Mouse (Mus musculus) liver, adult 2 months (tissue): ENCODE results near the gene Eif4g3. TPM values are rescaled to one million over a fixed set of nuclear protein-coding genes. Genes with fewer than 3 reads are reported as not detected.
A peak's percentile ranks its signal among the peaks of the same experiment; 100 is the strongest.

Experiments used
- DNase-seq: peaks from one replicate; pipeline ENCODE4 v3.0.0-alpha.2; 2011; ENCODE audit warnings: low read depth, low spot score; ENCODE audit errors: extremely low read depth
- H3K27ac ChIP-seq: fragments of 200-500 bp; replicated peaks from 2 replicates; pipeline ENCODE4 v1.5.1; 2012; ENCODE audit warnings: low read depth, mild to moderate bottlenecking, control low read depth, inconsistent platforms, low read length; ENCODE audit not compliant: insufficient read depth
- H3K27me3 ChIP-seq: fragments of 200-500 bp; 2 replicates; pipeline ENCODE4 v1.6.1; 2012; ENCODE audit warnings: mild to moderate bottlenecking, moderate library complexity, low read length, inconsistent platforms; ENCODE audit not compliant: control insufficient read depth, insufficient read depth
- H3K36me3 ChIP-seq: fragments of 200-500 bp; 2 replicates; pipeline ENCODE4 v1.6.1; 2012; ENCODE audit warnings: low read length, inconsistent platforms; ENCODE audit not compliant: control insufficient read depth, insufficient read depth
- H3K4me1 ChIP-seq: fragments of 200-500 bp; 2 replicates; pipeline ENCODE4 v1.6.1; 2011; ENCODE audit warnings: low read length; ENCODE audit not compliant: control insufficient read depth, insufficient read depth
- H3K4me3 ChIP-seq: fragments of 200-500 bp; 2 replicates; pipeline ENCODE4 v1.5.1; 2011; ENCODE audit warnings: low read depth, mild to moderate bottlenecking, control low read depth, low read length, moderate library complexity; ENCODE audit not compliant: insufficient read depth
- H3K79me2 ChIP-seq: fragments of 200-500 bp; 2 replicates; pipeline ENCODE4 v1.6.1; 2012; ENCODE audit warnings: inconsistent platforms, mild to moderate bottlenecking, low read length, moderate library complexity; ENCODE audit not compliant: control insufficient read depth, insufficient read depth
- H3K9ac ChIP-seq: fragments of 200-500 bp; 2 replicates; pipeline ENCODE4 v1.6.1; 2012; ENCODE audit warnings: low read depth, mild to moderate bottlenecking, control low read depth, inconsistent platforms, low read length
- CTCF ChIP-seq: fragments of 200-500 bp; IDR thresholded peaks from 2 replicates; pipeline ENCODE4 v1.5.1; 2011; ENCODE audit warnings: low read depth, low read length, control low read depth
- POLR2A ChIP-seq: fragments of 200-500 bp; IDR thresholded peaks from 2 replicates; pipeline ENCODE4 v1.6.1; 2011; ENCODE audit warnings: low read length, control low read depth; ENCODE audit not compliant: insufficient read depth; ENCODE audit errors: extremely low read depth
- WGBS: fragments of 180-500 bp; shearing (Covaris S2); methylation state at CpG from one replicate; pipeline ENCODE4 v1.1.7; 2018; 5-methylcytosine and 5-hydroxymethylcytosine counted together
- polyA plus RNA-seq: library from polyadenylated mRNA; depleted of rRNA; stranded (reverse); fragments of >200 nt; gene quantifications from 2 replicates; pipeline ENCODE4 v1.2.3, GENCODE M21; 2012
- total RNA-seq: library from RNA; depleted of rRNA; stranded (reverse); fragments of >200 nt; gene quantifications from 2 replicates; pipeline ENCODE4 v1.2.3, GENCODE M21; 2014

The Eif4g3 gene
- total and polyA plus RNA-seq, 2 experiments, result 9.7 to 17.0 TPM

- Histone ChIP-seq H3K4me1 (no peaks in the 10 kb centered on the region), H3K9ac (no peak overlapping the region), H3K27me3 (no peaks in the 10 kb centered on the region), H3K36me3 (peaks cover 28% of the 10 kb centered on the region), H3K79me2 (no peaks in the 10 kb centered on the region), H3K4me3 (no peak overlapping the region), H3K27ac (no peak overlapping the region)
- DNase-seq, result no peak
- TF ChIP-seq POLR2A (no peak), CTCF (no peak)
- WGBS, result 89% methylated on average over 3 of the region's 3 CpGs
These were observed 109.6 kb downstream of the Eif4g3 start for GRCm38 (mm10) chr4:138102413-138102812.

GRCm38 (mm10) chr4:138104967-138105366 lies 112.1 kb downstream of the Eif4g3 start:
- no peaks in the 10 kb centered on the region for H3K79me2 ChIP-seq
- peaks cover 23% of the 10 kb centered on the region for H3K36me3 ChIP-seq
- H3K4me3 ChIP-seq, result no peak overlapping the region
- WGBS, result 50% methylated on average over 3 of the region's 3 CpGs
- H3K9ac ChIP-seq, result no peak overlapping the region
- H3K27ac ChIP-seq, result no peak overlapping the region
- H3K4me1 ChIP-seq, result no peaks in the 10 kb centered on the region
- no peaks in the 10 kb centered on the region for H3K27me3 ChIP-seq
- TF ChIP-seq CTCF (no peak), POLR2A (no peak)
- DNase-seq, result no peak

GRCm38 (mm10) chr4:138107441-138108409 lies 114.9 kb downstream of the Eif4g3 start:
- Histone ChIP-seq H3K4me3 (no peak overlapping the region), H3K27me3 (no peaks in the 10 kb centered on the region), H3K4me1 (no peaks in the 10 kb centered on the region), H3K36me3 (peaks cover 24% of the 10 kb centered on the region), H3K79me2 (no peaks in the 10 kb centered on the region), H3K27ac (no peak overlapping the region), H3K9ac (no peak overlapping the region)
- peak; percentile 70 for DNase-seq
- WGBS, result 86% methylated on average over 7 of the region's 7 CpGs
- TF ChIP-seq CTCF (peak; percentile 49), POLR2A (no peak)

GRCm38 (mm10) chr4:138108541-138108940 lies 115.7 kb downstream of the Eif4g3 start:
- no peak overlapping the region for H3K4me3 ChIP-seq
- TF ChIP-seq CTCF (no peak), POLR2A (no peak)
- H3K27ac ChIP-seq, result no peak overlapping the region
- H3K79me2 ChIP-seq, result peaks cover under 1% of the 10 kb centered on the region; the same call in 1 of the 2 replicates
- no peaks in the 10 kb centered on the region for H3K4me1 ChIP-seq
- no peaks in the 10 kb centered on the region for H3K27me3 ChIP-seq
- H3K9ac ChIP-seq, result no peak overlapping the region
- WGBS, result 92% methylated on average over 2 of the region's 2 CpGs
- DNase-seq, result no peak
- H3K36me3 ChIP-seq, result peaks cover 20% of the 10 kb centered on the region

GRCm38 (mm10) chr4:138109332-138109731 lies 116.5 kb downstream of the Eif4g3 start:
- H3K27ac ChIP-seq, result no peak overlapping the region
- H3K36me3 ChIP-seq, result peaks cover 25% of the 10 kb centered on the region
- no peaks in the 10 kb centered on the region for H3K27me3 ChIP-seq
- 75% methylated on average over 3 of the region's 3 CpGs for WGBS
- TF ChIP-seq CTCF (no peak), POLR2A (no peak)
- H3K4me1 ChIP-seq, result no peaks in the 10 kb centered on the region
- no peak overlapping the region for H3K4me3 ChIP-seq
- no peak for DNase-seq
- H3K9ac ChIP-seq, result no peak overlapping the region
- peaks cover 2% of the 10 kb centered on the region; the same call in 1 of the 2 replicates for H3K79me2 ChIP-seq

GRCm38 (mm10) chr4:138111858-138112257 lies 119.0 kb downstream of the Eif4g3 start:
- Histone ChIP-seq H3K36me3 (peaks cover 30% of the 10 kb centered on the region), H3K27me3 (no peaks in the 10 kb centered on the region), H3K4me3 (no peak overlapping the region), H3K27ac (no peak overlapping the region), H3K79me2 (peaks cover 2% of the 10 kb centered on the region; the same call in 1 of the 2 replicates), H3K4me1 (no peaks in the 10 kb centered on the region), H3K9ac (no peak overlapping the region)
- DNase-seq, result no peak
- 90% methylated on average over 5 of the region's 5 CpGs for WGBS
- no peak for TF ChIP-seq POLR2A
